Mouse (Mus musculus): ENCODE measurements around the gene Gm14391.
"Not testable (repeated sequence)": the region's sequence is repeated elsewhere in the genome, so short reads cannot be mapped to it uniquely, and the experiment has no call there.

DNA sequence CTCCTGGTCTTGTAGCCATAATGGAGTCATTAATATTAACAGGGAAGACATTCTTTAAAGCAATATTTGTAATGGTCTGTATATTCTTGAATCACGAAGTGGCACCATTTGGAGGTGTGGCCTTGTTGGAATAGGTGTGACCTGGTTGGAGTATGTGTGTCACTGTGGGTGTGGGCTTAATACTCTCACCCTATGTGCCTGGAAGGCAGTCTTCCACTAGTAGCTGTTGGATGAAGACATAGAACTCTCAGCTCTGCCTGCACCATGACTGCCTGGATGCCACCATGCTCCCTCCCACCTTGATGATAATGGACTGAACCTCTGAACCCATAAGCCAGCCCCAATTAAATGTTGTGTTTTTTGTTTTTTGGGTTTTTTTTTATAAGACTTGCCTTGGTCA is 27.7 kb downstream of the Gm14391 start:
- not testable (repeated sequence) for TF ChIP-seq CTCF (IDR thresholded peaks at IDR 0.05; ENCODE audit: control insufficient read depth, insufficient read depth, insufficient replicate concordance, low read depth, low read length); POLR2A (IDR thresholded peaks at IDR 0.05; ENCODE audit: control insufficient read depth, low read depth, low read length)

Data from testis, adult 2 months (tissue).